Mouse (Mus musculus) testis, adult 2 months (tissue): ENCODE results near the gene Pard3b.

ENCODE experiments used
- CTCF ChIP-seq: fragments of 200-500 bp; IDR thresholded peaks from 2 replicates; pipeline ENCODE4 v1.5.1; 2012; ENCODE audit warnings: low read depth, mild to moderate bottlenecking, inconsistent platforms, low read length, moderate library complexity; ENCODE audit not compliant: control insufficient read depth, insufficient read depth, insufficient replicate concordance
- POLR2A ChIP-seq: fragments of 200-500 bp; IDR thresholded peaks from 2 replicates; pipeline ENCODE4 v1.6.1; 2012; ENCODE audit warnings: low read depth, mild to moderate bottlenecking, inconsistent platforms, low read length, moderate library complexity; ENCODE audit not compliant: control insufficient read depth

- no peak for TF ChIP-seq POLR2A
- no peak for TF ChIP-seq CTCF
Measured at GRCm38 (mm10) chr1:61933574-61933973, 294.9 kb downstream of the Pard3b start.
